Mouse (Mus musculus): ENCODE measurements around the gene Rps25.

- TF ChIP-seq CTCF (IDR thresholded peaks at IDR 0.05; ENCODE audit: extremely low read depth, insufficient read depth, insufficient read length, insufficient replicate concordance) (no peak), POLR2A (IDR thresholded peaks at IDR 0.05; ENCODE audit: low read depth, low read length) (no peak)
Observed at GRCm38 (mm10) chr9:44457035-44457742, 50.2 kb downstream of the Rps25 start.

Measured in spleen, adult 2 months (tissue).